Mouse (Mus musculus) olfactory bulb, adult 2 months (tissue): ENCODE data around the gene Rapgef5.

ENCODE experiments used
- CTCF ChIP-seq: fragments of 200-500 bp; IDR thresholded peaks from 2 replicates; pipeline ENCODE4 v1.5.1; 2012; ENCODE audit warnings: low read depth, mild to moderate bottlenecking, low read length, moderate library complexity; ENCODE audit not compliant: insufficient read depth
- POLR2A ChIP-seq: fragments of 200-500 bp; IDR thresholded peaks from 2 replicates; pipeline ENCODE4 v1.6.1; 2012; ENCODE audit warnings: mild to moderate bottlenecking, low read depth, low read length, moderate library complexity; ENCODE audit not compliant: insufficient read depth

- TF ChIP-seq CTCF (no peak), POLR2A (no peak)
Observed at GRCm38 (mm10) chr12:117499242-117499641, 17.0 kb upstream of the Rapgef5 start.
